Mouse (Mus musculus) intestine, embryonic 15.5 days (tissue): ENCODE results near the gene Dock1. TPM values are rescaled to one million over a fixed set of nuclear protein-coding genes. Genes with fewer than 3 reads are reported as not detected.
A peak's percentile ranks its signal among the peaks of the same experiment; 100 is the strongest.

Experiments
- ATAC-seq: fragments of 200-750 bp; cut with Nextera tagmentation; 2 replicates; pipeline ENCODE4 v1.8.0; 2017; ENCODE audit warnings: moderate TSS enrichment, moderate library complexity
- H3K27ac ChIP-seq: fragments of 300-500 bp; sonication (generic); 2 replicates; pipeline ENCODE4 v1.5.1; 2015; ENCODE audit warnings: mild to moderate bottlenecking, inconsistent platforms
- H3K27me3 ChIP-seq: fragments of 300-500 bp; sonication (generic); replicated peaks from 2 replicates; pipeline ENCODE4 v1.6.1; 2015; ENCODE audit warnings: inconsistent platforms
- H3K36me3 ChIP-seq: fragments of 300-500 bp; sonication (generic); 2 replicates; pipeline ENCODE4 v1.6.1; 2015; ENCODE audit warnings: inconsistent platforms
- H3K4me1 ChIP-seq: fragments of 300-500 bp; sonication (generic); replicated peaks from 2 replicates; pipeline ENCODE4 v1.6.1; 2015; ENCODE audit warnings: inconsistent platforms
- H3K4me2 ChIP-seq: fragments of 300-500 bp; sonication (generic); replicated peaks from 2 replicates; pipeline ENCODE4 v1.6.1; 2015; ENCODE audit warnings: mild to moderate bottlenecking, inconsistent platforms
- H3K4me3 ChIP-seq: fragments of 300-500 bp; sonication (generic); replicated peaks from 2 replicates; pipeline ENCODE4 v1.5.1; 2015; ENCODE audit warnings: inconsistent platforms
- H3K9ac ChIP-seq: fragments of 300-500 bp; sonication (generic); 2 replicates; pipeline ENCODE4 v1.6.1; 2015; ENCODE audit warnings: inconsistent platforms
- H3K9me3 ChIP-seq: fragments of 300-500 bp; sonication (generic); 2 replicates; pipeline ENCODE4 v1.6.1; 2016; ENCODE audit warnings: inconsistent platforms
- WGBS: fragments of 180-500 bp; shearing (Covaris S2); methylation state at CpG from one replicate; pipeline ENCODE4 v1.1.7; 2015; 5-methylcytosine and 5-hydroxymethylcytosine counted together
- polyA plus RNA-seq: library from polyadenylated mRNA; unstranded; fragments of >200 nt; fragmentation: Nextera tagmentation; extraction: Ambion mirVana; gene quantifications from 2 replicates; pipeline ENCODE4 v1.2.1, GENCODE M21; 2015

The Dock1 gene
- polyA plus RNA-seq, 1 experiment from 2014 or later, result 29.5 TPM

DNA sequence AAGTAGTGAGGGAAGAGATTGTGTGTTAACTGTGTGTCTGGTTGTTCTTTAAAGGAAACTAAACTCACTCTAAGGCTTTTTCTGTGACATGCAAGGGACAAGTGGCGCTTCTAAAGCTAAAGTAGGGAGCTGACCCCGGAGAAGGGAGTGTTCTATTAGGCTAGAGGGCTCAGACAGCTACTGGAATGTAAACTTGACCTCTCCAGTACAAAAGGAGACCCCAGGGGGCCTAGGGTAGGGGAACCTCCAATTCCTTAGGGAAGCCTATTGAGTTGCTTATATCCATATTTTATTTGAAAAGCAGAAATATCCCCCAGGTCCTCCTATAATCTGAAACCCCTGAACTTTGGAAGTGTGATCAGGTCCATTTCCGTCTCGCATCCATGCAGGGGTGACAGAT, 499.5 kb downstream of the Dock1 start:
- Histone ChIP-seq H3K27ac (no peak overlapping the region), H3K27me3 (no peaks in the 10 kb centered on the region), H3K9me3 (no peaks in the 10 kb centered on the region), H3K4me2 (no peak overlapping the region), H3K4me3 (no peak overlapping the region), H3K9ac (no peak overlapping the region), H3K4me1 (no peaks in the 10 kb centered on the region), H3K36me3 (peaks cover 12% of the 10 kb centered on the region)
- WGBS, result 76% methylated on average over 4 of the region's 4 CpGs
- ATAC-seq, result no peak

DNA sequence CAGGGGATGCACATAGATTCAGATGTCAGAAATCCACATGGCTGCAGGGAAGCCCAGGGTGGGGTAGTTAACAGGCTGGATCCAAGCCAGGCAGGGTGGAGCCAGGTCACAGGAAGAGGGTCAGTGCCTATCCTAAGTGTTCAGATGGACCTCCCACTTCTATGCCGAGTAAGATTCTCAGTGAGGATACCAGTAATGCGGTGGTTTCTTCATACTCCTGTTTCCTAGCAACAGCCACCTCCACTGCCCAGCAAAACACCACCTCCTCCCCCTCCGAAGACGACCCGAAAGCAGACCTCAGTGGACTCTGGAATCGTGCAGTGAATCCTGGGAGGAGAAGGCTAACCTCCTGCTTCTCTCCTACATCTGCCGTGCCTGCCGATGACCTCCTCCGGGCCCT, 501.8 kb downstream of the Dock1 start:
- H3K4me1 ChIP-seq, result no peaks in the 10 kb centered on the region
- no peak overlapping the region for H3K4me2 ChIP-seq
- peaks cover 6% of the 10 kb centered on the region for H3K36me3 ChIP-seq
- no peak overlapping the region for H3K4me3 ChIP-seq
- H3K27me3 ChIP-seq, result no peaks in the 10 kb centered on the region
- ATAC-seq, result no peak
- H3K9me3 ChIP-seq, result no peaks in the 10 kb centered on the region
- H3K9ac ChIP-seq, result no peak overlapping the region
- WGBS, result 63% methylated on average over 9 of the region's 9 CpGs
- no peak overlapping the region for H3K27ac ChIP-seq

DNA sequence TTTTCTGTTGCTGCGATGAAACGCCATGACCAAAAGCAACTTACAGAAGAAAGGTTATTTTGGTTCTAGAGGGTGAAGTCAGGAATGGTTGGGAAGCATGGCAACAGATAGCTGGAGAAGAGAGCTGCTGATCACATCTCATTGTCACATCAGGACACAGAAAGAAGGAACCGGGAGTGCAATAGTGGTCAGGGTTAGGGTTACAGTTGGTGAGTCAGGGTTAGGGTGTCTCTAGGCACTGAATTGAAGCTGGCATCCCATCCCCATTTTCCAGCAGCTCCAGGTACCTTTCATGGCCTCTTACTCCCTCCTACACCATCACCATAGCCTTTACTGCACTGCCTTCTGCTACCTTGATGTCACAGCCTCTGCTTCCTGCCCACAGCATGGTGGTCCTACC, 523.7 kb downstream of the Dock1 start:
- ATAC-seq, result no peak
- Histone ChIP-seq H3K27me3 (no peaks in the 10 kb centered on the region), H3K36me3 (no peaks in the 10 kb centered on the region), H3K9ac (no peak overlapping the region), H3K9me3 (no peaks in the 10 kb centered on the region), H3K4me1 (no peaks in the 10 kb centered on the region), H3K27ac (no peak overlapping the region), H3K4me3 (no peak overlapping the region), H3K4me2 (no peak overlapping the region)
- WGBS, result 88% methylated on average over 3 of the region's 3 CpGs

DNA sequence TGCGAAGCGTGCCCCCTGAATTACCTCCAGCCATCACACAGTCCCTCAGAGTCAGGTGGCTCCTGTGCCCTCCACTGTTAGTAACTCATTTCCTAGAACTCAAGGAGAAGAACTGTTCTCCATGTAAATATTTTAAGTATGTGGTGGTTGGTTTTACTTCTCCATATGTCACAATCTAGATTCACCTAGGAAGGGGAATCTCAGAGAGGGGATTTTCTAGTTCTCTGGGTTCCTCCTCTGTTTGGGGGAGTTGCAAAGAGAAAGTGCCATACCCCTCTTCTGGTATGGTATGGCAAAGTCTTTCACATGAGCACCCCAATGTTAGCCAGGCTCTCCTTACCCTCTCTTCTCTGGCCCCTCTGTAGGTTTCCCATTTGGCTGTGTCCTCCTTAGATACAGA, 525.2 kb downstream of the Dock1 start:
- Histone ChIP-seq H3K9ac (no peak overlapping the region), H3K4me1 (no peaks in the 10 kb centered on the region), H3K4me3 (no peak overlapping the region), H3K27me3 (no peaks in the 10 kb centered on the region), H3K27ac (no peak overlapping the region), H3K9me3 (no peaks in the 10 kb centered on the region), H3K4me2 (no peak overlapping the region), H3K36me3 (no peaks in the 10 kb centered on the region)
- no peak for ATAC-seq
- WGBS, result 100% methylated on average over 2 of the region's 2 CpGs

DNA sequence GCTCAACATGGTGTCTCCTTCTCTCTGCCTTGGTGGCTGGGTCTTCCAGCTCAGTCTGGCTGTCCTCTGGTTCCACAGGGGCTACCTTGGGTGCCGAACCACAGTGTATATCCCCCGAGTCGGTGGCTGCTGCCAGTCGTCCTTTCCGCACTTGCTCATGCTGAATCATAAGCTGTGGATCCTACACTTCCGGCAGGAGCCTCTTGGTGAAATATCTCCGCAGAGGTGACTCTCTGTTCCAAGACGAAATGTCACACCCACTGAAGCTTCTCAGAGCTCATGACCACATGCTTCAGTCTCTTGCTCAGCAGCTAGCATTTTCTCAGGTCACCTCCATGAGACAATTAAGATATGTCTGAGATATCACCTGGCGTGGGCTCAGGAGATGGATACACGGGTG, 526.4 kb downstream of the Dock1 start:
- Histone ChIP-seq H3K27me3 (no peaks in the 10 kb centered on the region), H3K4me1 (no peaks in the 10 kb centered on the region), H3K9me3 (no peaks in the 10 kb centered on the region), H3K4me3 (no peak overlapping the region), H3K27ac (no peak overlapping the region), H3K4me2 (no peak overlapping the region), H3K36me3 (no peaks in the 10 kb centered on the region), H3K9ac (no peak overlapping the region)
- WGBS, result 80% methylated on average over 10 of the region's 10 CpGs
- no peak for ATAC-seq

DNA sequence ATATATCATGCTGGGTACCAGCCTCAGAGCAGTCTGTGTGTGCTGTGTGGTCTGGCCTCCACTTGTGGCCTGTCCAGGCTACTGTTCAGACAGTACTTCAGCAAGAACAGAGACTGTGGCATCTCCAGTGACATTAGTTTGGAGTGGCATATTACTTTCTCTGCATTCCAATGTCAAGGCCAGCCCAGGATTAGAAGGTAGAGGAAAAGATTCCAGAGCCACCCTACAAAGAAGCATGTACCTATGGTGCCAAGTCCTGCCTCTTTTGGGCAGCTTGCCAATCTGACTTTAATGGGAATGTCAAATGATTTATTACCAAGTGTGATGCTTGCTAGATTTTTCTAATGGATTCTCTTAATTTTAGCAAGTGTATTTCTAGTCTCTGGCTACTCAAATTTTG, 533.5 kb downstream of the Dock1 start:
- Histone ChIP-seq H3K27me3 (no peaks in the 10 kb centered on the region), H3K4me1 (no peaks in the 10 kb centered on the region)
- no peak for ATAC-seq

DNA sequence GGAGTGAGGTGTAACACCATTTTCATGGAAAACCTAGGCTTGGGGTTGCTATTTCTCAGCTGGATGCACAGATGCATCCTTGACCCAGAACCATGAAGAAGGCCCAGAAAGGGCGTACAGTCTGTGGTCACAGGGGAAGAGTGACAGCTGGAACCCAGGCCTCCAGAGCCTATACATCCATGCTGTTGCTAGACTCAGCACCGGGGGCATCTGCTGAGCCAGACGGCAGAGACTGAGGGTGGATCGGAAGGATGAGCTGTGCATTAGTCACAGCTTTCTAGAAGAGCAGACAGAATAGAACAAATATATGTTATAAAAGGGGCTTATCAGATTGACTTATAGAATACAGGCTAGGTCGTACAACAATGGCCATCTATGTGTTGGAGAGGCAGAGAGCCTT, 534.7 kb downstream of the Dock1 start:
- Histone ChIP-seq H3K4me3 (no peak overlapping the region), H3K4me1 (no peaks in the 10 kb centered on the region), H3K27ac (no peak overlapping the region), H3K9me3 (no peaks in the 10 kb centered on the region), H3K4me2 (no peak overlapping the region), H3K36me3 (no peaks in the 10 kb centered on the region), H3K9ac (no peak overlapping the region), H3K27me3 (no peaks in the 10 kb centered on the region)
- ATAC-seq, result no peak
- WGBS, result 77% methylated on average over 5 of the region's 5 CpGs

More for the DNA sequence above, 533.5 kb downstream of the Dock1 start:
- Histone ChIP-seq H3K27ac (no peak overlapping the region), H3K9ac (no peak overlapping the region), H3K9me3 (no peaks in the 10 kb centered on the region), H3K36me3 (no peaks in the 10 kb centered on the region), H3K4me2 (no peak overlapping the region), H3K4me3 (no peak overlapping the region)

DNA sequence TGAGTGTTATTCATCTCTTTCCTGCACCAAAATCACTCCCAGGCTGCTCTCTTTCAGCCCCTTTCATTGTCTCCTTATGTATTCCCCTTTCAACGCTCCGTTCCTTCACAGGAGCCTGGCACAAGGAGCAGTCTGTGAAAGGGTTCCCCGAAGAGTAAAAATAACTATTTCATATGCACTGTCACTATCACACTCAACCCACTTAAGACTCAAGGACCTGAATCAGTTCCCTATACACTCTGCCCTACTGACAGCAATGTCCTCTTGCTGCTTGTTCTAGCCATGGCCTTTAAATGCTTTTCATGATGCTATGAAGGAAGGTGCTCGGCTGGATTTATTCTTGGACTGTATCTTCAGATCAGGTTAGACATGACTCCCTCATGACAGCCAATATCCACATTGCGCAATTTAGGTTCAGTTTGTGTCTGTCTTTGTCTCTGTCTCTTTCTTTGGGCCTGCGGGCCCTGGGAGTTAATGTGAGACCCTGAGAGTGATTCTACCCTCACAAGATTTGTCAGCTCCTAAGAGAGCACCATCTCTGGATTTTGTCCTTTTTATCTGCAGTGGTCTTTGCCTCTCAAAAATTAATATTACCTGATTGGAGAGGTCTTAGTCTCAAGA, 538.6 kb downstream of the Dock1 start:
- H3K4me3 ChIP-seq, result no peak overlapping the region
- H3K36me3 ChIP-seq, result no peaks in the 10 kb centered on the region
- H3K9me3 ChIP-seq, result no peaks in the 10 kb centered on the region
- no peak for ATAC-seq
- H3K9ac ChIP-seq, result no peak overlapping the region
- no peak overlapping the region for H3K4me2 ChIP-seq
- no peak overlapping the region for H3K27ac ChIP-seq
- H3K27me3 ChIP-seq, result no peaks in the 10 kb centered on the region
- 93% methylated on average over 6 of the region's 6 CpGs for WGBS
- H3K4me1 ChIP-seq, result no peaks in the 10 kb centered on the region

DNA sequence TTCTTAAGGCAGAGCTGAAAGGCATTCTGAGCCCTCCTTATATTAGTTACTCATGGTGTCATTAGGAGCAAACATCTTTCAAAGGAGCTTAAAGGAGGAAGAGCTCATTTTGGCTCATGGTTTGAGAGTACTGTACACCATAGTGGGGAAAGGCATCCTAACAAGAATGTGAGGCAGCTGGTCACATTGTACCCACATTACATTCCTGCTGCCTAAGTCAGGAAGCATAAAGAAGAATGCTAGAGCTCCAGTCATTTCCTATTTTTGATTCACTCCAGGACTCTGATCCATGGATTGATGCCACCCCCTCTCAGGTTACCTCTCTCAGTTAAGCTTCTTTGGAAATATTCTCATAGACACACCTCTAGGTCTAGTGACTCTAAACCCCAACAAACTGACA, 539.8 kb downstream of the Dock1 start:
- no peak overlapping the region for H3K4me3 ChIP-seq
- ATAC-seq, result no peak
- no peak overlapping the region for H3K9ac ChIP-seq
- no peaks in the 10 kb centered on the region for H3K4me1 ChIP-seq
- no peaks in the 10 kb centered on the region for H3K9me3 ChIP-seq
- H3K27ac ChIP-seq, result no peak overlapping the region
- no peak overlapping the region for H3K4me2 ChIP-seq
- no peaks in the 10 kb centered on the region for H3K36me3 ChIP-seq
- no peaks in the 10 kb centered on the region for H3K27me3 ChIP-seq

DNA sequence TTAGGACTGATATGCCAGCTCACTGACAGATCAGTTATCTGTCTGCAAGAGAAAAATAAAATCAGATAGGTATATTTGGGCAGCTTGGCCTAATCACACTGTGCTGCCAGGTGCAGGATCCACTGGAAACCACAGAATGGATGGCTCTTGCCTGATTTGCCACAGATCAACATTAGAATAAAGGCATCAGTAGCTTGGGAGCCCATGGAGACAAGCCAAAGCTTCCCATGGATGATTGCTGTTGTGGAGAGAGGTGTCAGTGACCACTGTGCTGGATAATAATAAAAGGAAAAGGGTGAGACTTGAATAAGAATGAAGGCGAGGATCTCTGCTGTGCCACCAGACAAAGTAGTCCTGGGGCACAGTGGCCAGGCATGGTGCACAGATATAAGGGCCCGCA, 540.4 kb downstream of the Dock1 start:
- 84% methylated on average over 2 of the region's 2 CpGs for WGBS
- no peaks in the 10 kb centered on the region for H3K27me3 ChIP-seq
- no peak overlapping the region for H3K9ac ChIP-seq
- no peak overlapping the region for H3K27ac ChIP-seq
- no peaks in the 10 kb centered on the region for H3K4me1 ChIP-seq
- no peaks in the 10 kb centered on the region for H3K9me3 ChIP-seq
- H3K4me2 ChIP-seq, result no peak overlapping the region
- H3K4me3 ChIP-seq, result no peak overlapping the region
- no peaks in the 10 kb centered on the region for H3K36me3 ChIP-seq
- no peak for ATAC-seq

DNA sequence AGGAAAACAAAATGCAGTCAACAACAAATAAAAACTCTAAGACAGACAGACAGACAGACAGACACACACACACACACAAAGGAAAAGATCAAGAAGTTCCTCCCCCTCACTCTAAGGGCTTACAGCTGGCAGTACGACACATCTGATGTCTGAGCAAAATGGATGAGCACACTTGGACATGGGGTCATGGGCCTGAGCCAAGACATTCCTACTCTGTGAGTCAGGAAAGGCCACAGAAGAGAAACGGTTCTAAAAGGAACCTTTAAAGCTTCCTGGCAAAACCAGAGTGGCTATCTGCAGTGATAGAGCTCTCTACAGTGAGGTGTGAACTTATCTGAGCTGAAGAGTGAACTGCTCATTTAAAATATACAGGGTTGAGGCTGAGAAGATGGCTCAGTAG, 542.1 kb downstream of the Dock1 start:
- H3K27ac ChIP-seq, result no peak overlapping the region
- H3K9me3 ChIP-seq, result no peaks in the 10 kb centered on the region
- no peaks in the 10 kb centered on the region for H3K4me1 ChIP-seq
- H3K27me3 ChIP-seq, result no peaks in the 10 kb centered on the region
- H3K4me2 ChIP-seq, result no peak overlapping the region
- ATAC-seq, result peak; percentile 61; the same call in 1 of the 2 replicates
- no peak overlapping the region for H3K9ac ChIP-seq
- H3K4me3 ChIP-seq, result no peak overlapping the region
- WGBS, result 37% methylated on average over 2 of the region's 2 CpGs
- no peaks in the 10 kb centered on the region for H3K36me3 ChIP-seq

DNA sequence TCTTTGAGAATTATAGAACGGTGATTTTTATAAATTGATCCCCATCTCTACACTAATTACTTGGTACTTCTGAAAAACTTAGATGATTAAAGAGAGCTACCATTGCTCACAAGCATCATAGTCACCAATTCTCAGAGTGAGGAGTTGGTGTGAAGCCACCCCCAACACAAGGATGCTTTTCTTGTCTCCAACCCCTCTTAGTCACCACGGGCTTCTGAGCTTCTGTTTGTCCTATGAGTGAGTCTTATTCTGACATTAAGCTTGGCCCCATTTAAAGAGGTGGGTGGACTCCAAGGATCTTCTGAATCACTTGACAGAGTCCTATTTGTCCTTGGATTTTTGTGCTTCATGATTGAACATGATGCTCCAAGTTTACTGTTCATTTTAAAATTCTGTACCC, 551.0 kb downstream of the Dock1 start:
- H3K4me2 ChIP-seq, result no peak overlapping the region
- H3K9me3 ChIP-seq, result no peaks in the 10 kb centered on the region
- no peak for ATAC-seq
- H3K27me3 ChIP-seq, result no peaks in the 10 kb centered on the region
- no peak overlapping the region for H3K27ac ChIP-seq
- 81% methylated on average over 2 of the region's 2 CpGs for WGBS
- H3K9ac ChIP-seq, result no peak overlapping the region
- H3K36me3 ChIP-seq, result no peaks in the 10 kb centered on the region
- no peaks in the 10 kb centered on the region for H3K4me1 ChIP-seq
- no peak overlapping the region for H3K4me3 ChIP-seq
